Mouse (Mus musculus) yolk sac, embryonic 10.5 days (tissue): ENCODE data around the gene H2-Q6.
"Not testable (repeated sequence)": the region's sequence is repeated elsewhere in the genome, so short reads cannot be mapped to it uniquely, and the experiment has no call there.

Experiments used
- DNase-seq: peaks from one replicate; pipeline ENCODE4 v3.0.0-alpha.2; 2017; ENCODE audit warnings: low spot score

Gene H2-Q6

DNA sequence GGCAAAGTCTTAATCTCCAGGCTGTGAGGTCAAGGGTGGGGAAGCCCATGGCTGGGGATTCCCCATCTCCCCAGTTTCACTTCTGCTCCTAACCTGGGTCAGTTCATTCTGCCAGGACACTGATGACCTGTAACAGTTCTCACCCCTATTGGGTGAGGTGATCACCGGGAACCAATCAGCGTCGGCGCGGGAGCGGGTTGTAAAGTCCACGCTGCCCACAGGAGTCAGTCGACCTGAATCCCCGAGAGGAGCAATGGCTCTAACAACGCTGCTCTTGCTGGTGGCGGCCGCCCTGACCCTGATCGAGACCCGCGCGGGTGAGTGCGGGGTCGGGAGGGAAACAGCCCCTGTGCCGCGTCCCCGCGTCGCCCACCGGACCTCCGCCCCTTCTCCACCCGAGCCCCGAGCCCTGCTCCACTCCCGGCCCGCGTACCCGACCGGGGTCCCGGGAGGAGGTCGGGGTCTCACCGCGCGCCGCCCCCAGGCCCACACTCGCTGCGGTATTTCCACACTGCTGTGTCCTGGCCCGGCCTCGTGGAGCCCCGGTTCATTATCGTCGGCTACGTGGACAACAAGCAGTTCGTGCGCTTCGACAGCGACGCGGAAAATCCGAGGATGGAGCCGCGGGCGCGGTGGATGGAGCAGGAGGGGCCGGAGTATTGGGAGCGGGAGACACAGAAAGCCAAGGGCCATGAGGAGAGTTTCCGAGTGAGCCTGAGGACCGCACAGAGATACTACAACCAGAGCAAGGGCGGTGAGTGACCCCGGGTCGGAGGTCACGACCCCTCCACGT, at the start of gene H2-Q6:
TSS of gene H2-Q6 (plus strand) at position 227 of the 793 bp plus-strand sequence.
- DNase-seq = not testable (repeated sequence)

- DNase-seq = peak; percentile 83
Observed at GRCm38 (mm10) chr17:35379369-35379728, 45.3 kb upstream of the H2-Q6 start, which contains the start of gene H2-Q4. Gene H2-Q4 (plus strand): TSS chr17:35379617.

DNA sequence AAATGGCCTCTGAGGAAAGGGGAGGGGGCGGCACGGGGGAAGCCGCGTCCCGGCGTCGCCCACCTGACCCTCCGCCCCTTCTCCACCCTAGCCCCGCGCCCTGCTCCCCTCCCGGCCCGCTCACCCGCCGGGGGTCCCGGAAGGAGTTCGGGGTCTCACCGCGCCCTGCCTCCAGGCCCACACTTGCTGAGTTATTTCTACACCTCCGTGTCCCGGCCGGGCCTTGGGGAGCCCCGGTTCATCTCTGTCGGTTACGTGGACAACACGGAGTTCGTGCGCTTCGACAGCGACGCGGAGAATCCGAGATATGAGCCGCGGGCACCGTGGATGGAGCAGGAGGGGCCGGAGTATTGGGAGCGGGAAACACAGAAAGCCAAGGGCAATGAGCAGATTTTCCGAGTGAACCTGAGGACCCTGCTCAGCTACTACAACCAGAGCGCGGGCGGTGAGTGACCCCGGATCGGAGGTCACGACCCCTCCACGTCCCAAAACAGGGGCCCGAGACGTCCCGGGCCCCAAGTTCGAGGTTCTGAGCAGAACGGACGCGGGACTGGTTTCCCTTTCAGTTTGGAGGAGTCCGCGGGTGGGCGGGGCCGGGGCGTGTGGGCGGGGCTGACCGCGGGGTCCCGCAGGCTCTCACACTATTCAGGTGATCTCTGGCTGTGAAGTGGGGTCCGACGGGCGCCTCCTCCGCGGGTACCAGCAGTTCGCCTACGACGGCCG, 44.8 kb upstream of the H2-Q6 start:
- peak; percentile 60 for DNase-seq

DNA sequence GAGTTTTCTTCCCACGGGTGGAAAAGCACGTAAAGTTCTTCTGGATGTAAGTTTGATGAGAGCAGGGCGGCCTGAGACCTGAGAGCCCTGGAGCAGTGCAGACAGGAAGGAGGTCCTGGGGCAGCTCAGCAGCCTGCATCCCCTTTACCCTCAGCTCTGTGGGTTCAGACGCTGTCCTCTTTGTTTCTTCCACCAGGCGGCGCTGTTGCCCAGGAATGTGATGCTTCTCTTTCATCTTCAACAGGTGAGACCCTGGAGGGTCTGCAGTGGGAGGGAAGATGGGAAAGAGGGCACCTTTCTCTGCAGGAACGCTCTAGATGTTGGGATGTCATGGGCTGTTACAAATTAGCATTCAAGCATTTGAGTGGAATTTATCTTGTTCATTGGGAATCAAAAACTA, 34.9 kb upstream of the H2-Q6 start:
- not testable (repeated sequence) for DNase-seq

DNA sequence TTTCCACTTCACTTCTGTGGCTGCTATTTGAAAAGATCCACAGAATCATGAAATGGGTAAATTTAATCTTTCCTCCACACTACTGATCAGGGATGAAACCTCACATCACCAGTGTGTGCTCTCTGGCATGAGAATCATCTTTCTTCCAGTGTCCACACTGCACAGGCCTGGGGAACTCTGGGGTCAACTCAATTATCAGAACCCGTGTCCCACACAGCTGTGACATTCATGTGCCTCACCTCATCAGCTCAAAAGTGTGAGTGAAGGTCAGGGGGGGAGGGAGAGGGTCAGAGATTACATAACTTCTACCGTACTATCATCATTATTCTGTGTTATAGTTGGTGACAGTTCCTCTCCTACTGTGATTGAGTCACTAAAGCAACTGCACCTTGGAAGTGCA, 32.0 kb upstream of the H2-Q6 start:
- not testable (repeated sequence) for DNase-seq

DNA sequence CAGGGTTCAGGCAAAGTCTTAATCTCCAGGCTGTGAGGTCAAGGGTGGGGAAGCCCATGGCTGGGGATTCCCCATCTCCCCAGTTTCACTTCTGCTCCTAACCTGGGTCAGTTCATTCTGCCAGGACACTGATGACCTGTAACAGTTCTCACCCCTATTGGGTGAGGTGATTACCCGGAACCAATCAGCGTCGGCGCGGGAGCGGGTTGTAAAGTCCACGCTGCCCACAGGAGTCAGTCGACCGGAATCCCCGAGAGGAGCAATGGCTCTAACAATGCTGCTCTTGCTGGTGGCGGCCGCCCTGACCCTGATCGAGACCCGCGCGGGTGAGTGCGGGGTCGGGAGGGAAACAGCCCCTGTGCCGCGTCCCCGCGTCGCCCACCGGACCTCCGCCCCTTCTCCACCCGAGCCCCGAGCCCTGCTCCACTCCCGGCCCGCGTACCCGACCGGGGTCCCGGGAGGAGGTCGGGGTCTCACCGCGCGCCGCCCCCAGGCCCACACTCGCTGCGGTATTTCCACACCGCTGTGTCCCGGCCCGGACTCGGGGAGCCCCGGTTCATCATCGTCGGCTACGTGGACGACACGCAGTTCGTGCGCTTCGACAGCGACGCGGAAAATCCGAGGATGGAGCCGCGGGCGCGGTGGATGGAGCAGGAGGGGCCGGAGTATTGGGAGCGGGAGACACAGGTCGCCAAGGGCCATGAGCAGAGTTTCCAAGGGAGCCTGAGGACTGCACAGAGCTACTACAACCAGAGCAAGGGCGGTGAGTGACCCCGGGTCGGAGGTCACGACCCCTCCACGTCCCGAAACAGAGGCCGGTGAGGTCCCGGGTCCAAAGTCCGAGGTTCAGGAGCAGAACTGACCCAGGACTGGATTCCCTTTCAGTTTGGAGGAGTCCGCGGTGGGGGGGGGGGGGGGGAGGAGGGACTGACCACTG, 30.5 kb upstream of the H2-Q6 start:
- DNase-seq = not testable (repeated sequence)

- DNase-seq = not testable (repeated sequence)
Observed at GRCm38 (mm10) chr17:35396956-35397355, 27.7 kb upstream of the H2-Q6 start.

DNA sequence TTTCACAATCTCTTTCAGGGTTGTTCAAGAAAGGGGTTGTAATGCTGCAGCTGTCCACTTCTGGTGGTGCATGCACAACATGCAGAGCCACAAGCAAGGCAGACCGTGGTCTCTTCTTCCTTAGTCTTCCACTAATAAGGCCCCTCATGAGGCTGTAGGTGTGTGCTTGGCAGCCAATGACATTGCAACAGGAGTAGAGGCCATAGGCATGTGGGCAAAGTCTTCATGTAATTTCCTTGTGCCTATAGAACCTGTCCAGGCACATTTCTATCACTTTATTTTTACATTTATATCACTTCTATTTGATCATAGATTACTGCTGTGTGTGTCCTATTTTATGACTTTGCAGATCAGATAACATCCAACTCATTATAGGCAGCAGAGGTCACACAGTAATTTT, 11.6 kb upstream of the H2-Q6 start:
- DNase-seq = not testable (repeated sequence)

DNA sequence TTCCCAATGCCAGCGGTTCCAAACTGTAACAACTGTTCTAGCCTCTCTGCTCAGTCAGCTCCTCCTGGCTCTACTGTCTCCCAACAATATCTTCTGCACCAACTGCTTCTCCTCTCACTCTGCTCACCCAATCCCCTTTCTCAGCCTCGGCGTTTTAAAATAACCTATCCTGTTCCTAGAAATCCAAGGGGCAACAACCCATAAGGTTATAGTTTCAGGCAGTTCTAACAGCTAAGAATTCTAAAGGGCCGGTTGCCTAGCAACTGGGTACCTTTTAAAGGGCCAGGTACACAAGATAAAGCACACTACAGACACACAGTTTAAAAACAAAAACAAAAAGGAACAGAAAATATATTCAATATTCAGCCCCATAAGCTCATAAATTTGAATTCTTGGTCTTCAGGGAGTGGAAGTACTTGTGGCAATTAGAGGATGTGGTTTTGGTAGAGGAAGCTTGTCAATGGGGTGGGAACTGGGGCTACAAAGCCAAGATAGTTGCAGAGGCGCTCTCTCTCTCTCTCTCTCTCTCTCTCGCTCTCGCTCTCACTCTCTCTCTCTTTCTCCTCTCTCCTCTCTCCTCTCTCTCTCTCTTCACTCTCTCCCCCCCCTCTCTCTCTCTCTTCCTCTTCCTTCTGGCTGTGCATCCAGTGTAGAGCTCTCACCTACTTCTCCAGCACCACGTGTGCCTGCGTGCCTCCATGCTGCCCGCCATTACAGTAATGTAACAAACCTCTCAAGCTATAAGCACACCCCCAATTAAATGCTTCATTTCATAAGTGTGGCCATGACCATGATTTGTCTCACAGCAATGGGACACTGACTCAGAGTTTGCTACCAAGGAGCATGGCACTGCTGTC, 9.1 kb upstream of the H2-Q6 start:
- DNase-seq = not testable (repeated sequence)

GRCm38 (mm10) chr17:35418772-35419171, 5.9 kb upstream of the H2-Q6 start:
- no peak for DNase-seq

GRCm38 (mm10) chr17:35419564-35419963, 5.1 kb upstream of the H2-Q6 start:
- DNase-seq = not testable (repeated sequence)

DNA sequence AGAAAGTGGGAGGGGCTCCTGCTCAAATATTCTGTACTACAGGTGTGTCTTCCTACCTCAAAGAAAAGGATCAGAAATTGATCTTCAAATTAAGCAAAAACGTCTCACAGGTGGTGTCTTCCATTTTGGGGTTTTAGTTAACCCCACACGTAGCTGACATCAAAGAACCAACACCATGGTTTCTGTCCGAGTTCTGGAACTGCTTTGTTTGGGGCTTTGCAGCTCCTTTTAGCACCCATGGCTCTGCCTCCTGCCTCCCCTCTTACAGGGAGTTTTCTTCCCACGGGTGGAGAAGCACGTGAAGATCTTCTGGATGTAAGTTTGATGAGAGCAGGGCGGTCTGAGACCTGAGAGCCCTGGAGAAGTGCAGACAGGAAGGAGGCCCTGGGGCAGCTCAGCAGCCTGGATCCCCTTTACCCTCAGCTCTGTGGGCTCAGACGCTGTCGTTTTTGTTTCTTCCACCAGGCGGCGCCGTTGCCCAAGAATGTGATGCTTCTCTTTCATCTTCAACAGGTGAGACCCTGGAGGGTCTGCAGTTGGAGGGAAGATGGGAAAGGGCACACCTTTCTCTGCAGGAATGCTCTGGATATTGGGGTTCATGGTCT, 4.3 kb upstream of the H2-Q6 start:
- DNase-seq = not testable (repeated sequence)

DNA sequence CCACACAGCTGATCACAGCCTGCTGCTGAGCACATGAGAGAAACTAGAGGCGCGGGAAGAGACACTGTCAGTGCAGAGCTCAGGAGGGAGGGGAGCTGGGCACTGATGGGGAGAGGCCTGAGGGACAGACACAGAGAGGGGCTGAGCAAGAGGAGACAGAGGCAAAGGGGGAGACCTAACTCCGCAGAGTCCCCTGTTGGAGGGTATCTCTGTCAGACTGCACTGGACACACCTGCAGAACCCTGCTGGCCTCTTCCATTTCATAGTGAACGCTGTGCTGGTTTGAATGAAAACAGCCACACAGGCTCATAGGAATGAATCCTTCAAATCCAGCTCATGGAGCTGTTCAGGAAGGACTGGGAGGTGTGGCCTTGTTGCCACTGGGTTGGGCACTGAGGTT, 3.3 kb upstream of the H2-Q6 start:
- not testable (repeated sequence) for DNase-seq

DNA sequence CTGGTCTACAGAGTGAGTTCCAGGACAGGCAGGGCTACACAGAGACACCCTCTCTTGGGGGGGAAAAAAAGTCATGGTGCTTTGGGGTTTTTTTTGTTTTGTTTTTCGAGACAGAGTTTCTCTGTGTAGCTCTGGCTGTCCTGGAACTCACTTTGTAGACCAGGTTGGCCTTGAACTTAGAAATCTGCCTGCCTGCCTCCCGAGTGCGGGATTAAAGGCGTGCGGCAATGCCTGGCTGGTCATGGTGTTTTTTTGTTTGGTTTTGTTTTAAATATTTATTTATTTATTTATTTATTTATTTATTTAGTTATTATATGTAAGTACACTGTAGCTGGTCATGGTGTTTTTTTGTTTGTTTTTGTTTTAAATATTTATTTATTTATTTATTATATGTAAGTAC, 2.3 kb upstream of the H2-Q6 start:
- DNase-seq = not testable (repeated sequence)

- DNase-seq = not testable (repeated sequence)
Observed at GRCm38 (mm10) chr17:35423131-35423810, 1.4 kb upstream of the H2-Q6 start.

DNA sequence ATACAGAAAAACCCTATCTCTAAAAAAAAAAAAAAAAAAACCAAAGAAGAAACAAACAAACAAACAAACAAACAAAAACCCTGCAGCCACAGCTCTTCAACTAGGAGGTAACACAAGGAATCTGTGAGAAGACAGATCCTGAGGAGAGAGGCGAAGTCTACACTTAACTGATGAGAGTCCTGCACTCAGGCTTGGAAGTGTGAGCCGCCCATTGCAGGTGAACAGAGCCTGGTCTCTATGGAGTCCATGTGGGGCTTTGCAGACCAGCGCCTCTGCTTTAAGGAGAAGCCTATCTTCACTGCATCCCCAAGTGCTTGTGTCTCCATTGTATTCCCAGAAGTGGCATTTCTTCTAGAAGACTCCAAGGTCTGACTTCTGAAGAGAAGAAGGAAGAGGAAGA, 544 bp upstream of the H2-Q6 start:
- DNase-seq = not testable (repeated sequence)

DNA sequence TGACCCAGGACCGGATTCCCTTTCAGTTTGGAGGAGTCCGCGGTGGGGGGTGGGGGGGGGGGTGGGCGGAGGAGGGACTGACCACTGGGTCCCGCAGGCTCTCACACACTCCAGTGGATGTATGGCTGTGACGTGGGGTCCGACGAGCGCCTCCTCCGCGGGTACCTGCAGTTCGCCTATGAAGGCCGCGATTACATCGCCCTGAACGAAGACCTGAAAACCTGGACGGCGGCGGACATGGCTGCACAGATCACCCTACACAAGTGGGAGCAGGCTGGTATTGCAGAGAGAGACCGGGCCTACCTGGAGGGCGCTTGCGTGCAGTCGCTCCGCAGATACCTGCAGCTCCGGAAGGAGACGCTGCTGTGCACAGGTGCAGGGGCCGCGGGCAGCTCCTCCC, 824 bp downstream of the H2-Q6 start:
- DNase-seq = not testable (repeated sequence)

GRCm38 (mm10) chr17:35428883-35429282, 4.2 kb downstream of the H2-Q6 start:
- DNase-seq = not testable (repeated sequence)

- DNase-seq = not testable (repeated sequence)
Observed at GRCm38 (mm10) chr17:35430671-35431070, 6.0 kb downstream of the H2-Q6 start.

DNA sequence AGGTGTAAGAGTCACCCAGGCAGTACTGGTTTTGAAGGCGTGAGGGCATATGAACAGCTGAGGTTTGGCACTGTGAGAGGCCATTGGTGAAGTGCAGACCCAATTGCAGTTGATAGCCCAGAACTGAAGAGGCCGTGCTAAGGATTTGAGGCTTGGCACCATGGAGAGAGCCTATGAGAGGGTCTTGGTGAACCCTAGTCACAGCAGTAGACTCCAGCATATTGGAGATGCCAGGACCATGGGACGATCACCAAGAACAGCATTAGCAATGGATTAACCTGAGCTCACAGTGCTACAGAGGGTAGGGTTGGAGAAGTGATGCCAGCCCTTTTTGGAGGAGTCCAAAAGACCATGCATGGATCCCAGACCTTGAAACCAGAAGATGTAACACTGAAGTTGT, 7.5 kb downstream of the H2-Q6 start:
- not testable (repeated sequence) for DNase-seq
